Mouse (Mus musculus) ES-E14 (cell line): ENCODE measurements around the gene Urgcp. TPM values are rescaled to one million over a fixed set of nuclear protein-coding genes. Genes with fewer than 3 reads are reported as not detected.

Experiments used
- DNase-seq: peaks from one replicate; pipeline ENCODE4 v3.0.0-alpha.2; 2013; ENCODE audit warnings: low read depth, low spot score
- H3K27ac ChIP-seq: 2 replicates; pipeline ENCODE4 v1.5.1; 2012; ENCODE audit warnings: low read depth, mild to moderate bottlenecking, low read length, moderate library complexity, mixed read lengths; ENCODE audit not compliant: poor library complexity, insufficient read depth, severe bottlenecking
- H3K36me3 ChIP-seq: 2 replicates; pipeline ENCODE4 v1.6.1; 2012; ENCODE audit warnings: mild to moderate bottlenecking, low read length, moderate library complexity, mixed read lengths; ENCODE audit not compliant: control insufficient read depth, poor library complexity, insufficient read depth, severe bottlenecking
- H3K4me1 ChIP-seq, 2 experiments: fragments of 150-350 bp in 1 of 2; sonication (generic) in 1 of 2; 2 replicates each; pipeline ENCODE4 v1.6.1; 2012; ENCODE audit warnings: low read length in 2 of 2, mild to moderate bottlenecking in 1 of 2, mixed read lengths in 1 of 2; ENCODE audit not compliant: control insufficient read depth in 2 of 2, insufficient read depth in 2 of 2, poor library complexity in 1 of 2
- H3K4me3 ChIP-seq, 2 experiments: fragments of 150-350 bp in 1 of 2; sonication (generic) in 1 of 2; 2 replicates each; pipeline ENCODE4 v1.5.1; 2012; ENCODE audit warnings: low read length in 2 of 2, low read depth in 1 of 2, mild to moderate bottlenecking in 1 of 2, mixed read lengths in 1 of 2; ENCODE audit not compliant: insufficient read depth in 1 of 2, poor library complexity in 1 of 2, severe bottlenecking in 1 of 2
- H3K9ac ChIP-seq: 2 replicates; pipeline ENCODE4 v1.6.1; 2012; ENCODE audit warnings: low read depth, mild to moderate bottlenecking, low read length, mixed read lengths; ENCODE audit not compliant: poor library complexity, insufficient read depth, severe bottlenecking
- H3K9me3 ChIP-seq: fragments of 150-350 bp; sonication (generic); 2 replicates; pipeline ENCODE4 v1.6.1; 2012; ENCODE audit warnings: low read depth, mild to moderate bottlenecking, low read length; ENCODE audit not compliant: control insufficient read depth, insufficient read depth
- CHD2 ChIP-seq: IDR thresholded peaks from 2 replicates; pipeline ENCODE4 v1.6.1; 2014; ENCODE audit warnings: mild to moderate bottlenecking, low read depth, low read length, inconsistent platforms
- HCFC1 ChIP-seq: IDR thresholded peaks from 2 replicates; pipeline ENCODE4 v1.6.1; 2012; ENCODE audit warnings: low read length, inconsistent platforms, borderline replicate concordance; ENCODE audit not compliant: insufficient read depth
- MAFK ChIP-seq: IDR thresholded peaks from 2 replicates; pipeline ENCODE4 v1.6.1; 2014; ENCODE audit warnings: mild to moderate bottlenecking, low read depth, low read length, inconsistent platforms; ENCODE audit not compliant: insufficient read depth
- ZC3H11A ChIP-seq: IDR thresholded peaks from 2 replicates; pipeline ENCODE4 v1.6.1; 2012; ENCODE audit warnings: low read depth, mild to moderate bottlenecking, inconsistent platforms, low read length, borderline replicate concordance
- ZNF384 ChIP-seq: IDR thresholded peaks from 2 replicates; pipeline ENCODE4 v1.6.1; 2012; ENCODE audit warnings: low read depth, low read length, inconsistent platforms
- in situ Hi-C, 2 experiments: fragments of 600-800 bp; cut with MboI; formaldehyde crosslinking; loops; one replicate each; pipeline ENCODE4 v1.15.1; 2025; ENCODE audit warnings: low sequenced_read_pairs in 2 of 2, inconsistent platforms in 1 of 2; ENCODE audit not compliant: unreplicated experiment in 2 of 2
- total RNA-seq: library from RNA; depleted of rRNA; stranded (reverse); fragments of 300-350 nt; gene quantifications from 2 replicates; pipeline ENCODE4 v1.2.3, GENCODE M21; 2012

Urgcp gene
- total RNA-seq, 1 experiment = 10.3 TPM

GRCm38 (mm10) chr11:5702957-5703332 is 59.2 kb downstream of the Urgcp start:
- in situ Hi-C loops = no loop called here
- DNase-seq = no peak
- Histone ChIP-seq H3K9ac (no peak overlapping the region), H3K4me3 (no peak overlapping the region), H3K27ac (peak overlapping the region; percentile 90), H3K9me3 (no peaks in the 10 kb centered on the region), H3K4me1 (peaks cover 21 to 24% of the 10 kb centered on the region in 2 experiments), H3K36me3 (peaks cover 14% of the 10 kb centered on the region; the same call in 1 of the 2 replicates)
- no peak for TF ChIP-seq MAFK
- no peak for TF ChIP-seq HCFC1
- TF ChIP-seq ZC3H11A = no peak
- no peak for TF ChIP-seq CHD2
- no peak for TF ChIP-seq ZNF384

DNA sequence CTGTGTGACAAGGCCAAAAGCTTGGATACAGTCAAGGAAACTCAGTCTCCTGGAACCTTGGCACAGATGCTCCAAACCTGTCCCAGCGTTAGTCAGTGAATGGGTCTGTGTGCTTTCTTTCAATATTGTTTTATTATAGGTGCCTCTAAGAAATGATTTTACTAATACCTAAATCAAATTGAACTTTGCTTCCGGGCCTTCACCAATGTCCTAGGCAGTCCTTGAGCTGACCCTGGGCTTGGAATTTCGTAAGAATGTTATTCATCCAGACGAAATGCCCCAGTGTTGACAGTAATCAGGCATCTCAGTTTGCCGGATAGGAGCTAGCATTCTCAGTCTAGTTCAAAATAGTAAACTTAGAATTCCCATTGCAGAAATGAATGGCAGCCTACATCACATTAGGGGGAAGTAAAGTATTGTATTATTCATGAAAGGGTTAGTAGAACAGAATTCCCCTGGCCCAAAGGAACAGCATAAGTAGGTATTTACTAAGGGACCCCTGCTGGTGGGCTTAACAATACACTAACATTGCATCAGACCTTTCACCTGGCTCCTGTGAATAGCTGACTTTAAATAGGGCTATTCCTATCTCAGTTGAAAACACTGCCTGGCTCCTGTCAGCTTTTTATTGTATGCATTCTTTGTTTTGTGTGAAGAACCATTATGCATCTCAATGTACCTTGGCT is 59.8 kb downstream of the Urgcp start:
- in situ Hi-C loops = no loop called here
- no peak for DNase-seq
- Histone ChIP-seq H3K36me3 (peaks cover 14% of the 10 kb centered on the region; the same call in 1 of the 2 replicates), H3K9me3 (no peaks in the 10 kb centered on the region), H3K4me1 (peaks cover 21 to 24% of the 10 kb centered on the region in 2 experiments), H3K27ac (peak overlapping the region; percentile 90), H3K9ac (no peak overlapping the region; the same call in 1 of the 2 replicates), H3K4me3 (no peak overlapping the region)
- TF ChIP-seq ZC3H11A = no peak
- TF ChIP-seq HCFC1 = no peak
- TF ChIP-seq CHD2 = 0 out of 2 replicates have a peak, but pooled peaks have one; percentile 39
- TF ChIP-seq MAFK = no peak

GRCm38 (mm10) chr11:5701821-5702220 is 60.4 kb downstream of the Urgcp start:
- Histone ChIP-seq H3K9me3 (no peaks in the 10 kb centered on the region), H3K36me3 (peaks cover 14% of the 10 kb centered on the region; the same call in 1 of the 2 replicates), H3K4me3 (no peak overlapping the region), H3K9ac (no peak overlapping the region), H3K4me1 (peaks cover 21 to 24% of the 10 kb centered on the region in 2 experiments), H3K27ac (peak overlapping the region; percentile 81)
- in situ Hi-C loops = no loop called here
- TF ChIP-seq CHD2 = no peak
- no peak for TF ChIP-seq ZNF384
- TF ChIP-seq HCFC1 = no peak
- no peak for TF ChIP-seq ZC3H11A
- DNase-seq = no peak

- Histone ChIP-seq H3K36me3 (peaks cover 14% of the 10 kb centered on the region; the same call in 1 of the 2 replicates), H3K4me3 (no peak overlapping the region), H3K9me3 (no peaks in the 10 kb centered on the region), H3K4me1 (peaks cover 21 to 24% of the 10 kb centered on the region in 2 experiments), H3K9ac (no peak overlapping the region), H3K27ac (peak overlapping the region; percentile 81)
- TF ChIP-seq ZNF384 (no peak), MAFK (no peak), CHD2 (no peak), ZC3H11A (no peak), HCFC1 (no peak)
- DNase-seq = no peak
- in situ Hi-C loops = no loop called here
Observed at GRCm38 (mm10) chr11:5701300-5701699, 60.9 kb downstream of the Urgcp start.
